Comparison of ENCODE assay signal across 8 mouse cellular contexts in the genomic region with DNA sequence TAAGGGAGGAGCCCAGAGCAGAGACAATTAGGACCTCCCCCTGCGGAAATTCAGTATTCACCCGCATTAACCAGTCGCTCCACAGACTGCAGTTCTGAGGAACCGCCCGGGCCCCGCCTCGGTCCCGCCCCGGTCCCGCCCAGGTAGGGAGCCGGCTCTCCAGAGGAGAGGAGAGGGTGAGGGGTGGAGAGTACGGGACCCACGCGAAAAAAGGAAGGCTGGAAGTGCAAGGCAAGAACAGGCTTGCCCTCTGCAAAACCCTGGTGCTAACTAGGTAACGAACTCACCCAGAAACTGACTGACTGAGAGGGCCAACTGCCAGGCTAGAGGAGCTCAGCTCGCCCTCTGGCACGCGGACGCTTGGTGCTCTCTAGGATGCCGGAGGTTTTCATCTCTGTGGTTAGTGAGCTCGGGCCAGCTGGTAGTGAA. TPM values are rescaled to one million over a fixed set of nuclear protein-coding genes. Genes with fewer than 3 reads are reported as not detected.
DNase-seq lines count a peak whose midpoint lies in the region; ATAC-seq and TF ChIP-seq lines count a peak whose summit lies in the region.

No protein-coding gene starts in this region.

- no peak for TF ChIP-seq RAD21 in MEL (IDR thresholded peaks at IDR 0.05; ENCODE audit: low read depth, low read length)

- H3K36me3 ChIP-seq in MEL (ENCODE audit: control insufficient read depth in 1 of 2, insufficient read depth in 2 of 2, low read length in 2 of 2), result peaks cover 0 to 5% of the 10 kb centered on the region in 2 experiments; a peak in 2 of 4 replicates
- H3K36me3 ChIP-seq in forebrain, postnatal 0 days (ENCODE audit: insufficient read depth), result no peaks in the 10 kb centered on the region
- no peaks in the 10 kb centered on the region for H3K36me3 ChIP-seq in lung, embryonic 16.5 days (ENCODE audit: control insufficient read depth, insufficient read depth, low read length)

- H3K4me2 ChIP-seq in forebrain, postnatal 0 days (ENCODE audit: low read depth), result peak overlapping the region; percentile 53
- H3K4me2 ChIP-seq in lung, embryonic 16.5 days (ENCODE audit: low read depth, low read length), result peak overlapping the region; percentile 63

- WGBS in cerebellum, adult 2 months, result under 1% methylated on average over 21 of the region's 21 CpGs
- under 1% methylated on average over 21 of the region's 21 CpGs for WGBS in forebrain, postnatal 0 days
- under 1% methylated on average over 21 of the region's 21 CpGs for WGBS in lung, embryonic 16.5 days

- H3K4me3 ChIP-seq in MEL (ENCODE audit: control insufficient read depth in 1 of 2, insufficient read depth in 1 of 2, low read depth in 2 of 2, low read length in 2 of 2), result peak overlapping the region; percentile 82 to 88
- H3K4me3 ChIP-seq in cerebellum, adult 2 months (replicated peaks; ENCODE audit: insufficient read depth, low read depth, low read length), result peak overlapping the region; percentile 95
- peak overlapping the region; percentile 60 for H3K4me3 ChIP-seq in forebrain, postnatal 0 days (ENCODE audit: low read depth, low read length)
- H3K4me3 ChIP-seq in lung, embryonic 16.5 days (ENCODE audit: low read length), result peak overlapping the region; percentile 61

- peak; percentile 95 for DNase-seq in MEL (ENCODE audit: low read depth, low spot score)
- peak; percentile 86 to 87 for DNase-seq in cerebellum, adult 2 months
- DNase-seq in forebrain, postnatal 0 days, result peak; percentile 92
- peak; percentile 44 for DNase-seq in layer of hippocampus, adult 9-10 months (ENCODE audit: low spot score)
- DNase-seq in ovary, postnatal 10 days (ENCODE audit: low spot score), result peak; percentile 68
- peak; percentile 52 to 63 for DNase-seq in thymus, postnatal 10 days (ENCODE audit: low spot score in 2 of 2)

- TF ChIP-seq EP300 in MEL (IDR thresholded peaks at IDR 0.05; ENCODE audit: low read depth in 1 of 2, low read length in 2 of 2), result no peak

- H3K9me3 ChIP-seq in MEL (replicated peaks; ENCODE audit: insufficient read depth, low read length), result no peaks in the 10 kb centered on the region
- no peaks in the 10 kb centered on the region for H3K9me3 ChIP-seq in forebrain, postnatal 0 days (ENCODE audit: low read length)
- no peaks in the 10 kb centered on the region for H3K9me3 ChIP-seq in lung, embryonic 16.5 days (ENCODE audit: control insufficient read depth, low read length)

- no peaks in the 10 kb centered on the region for H3K27me3 ChIP-seq in MEL (ENCODE audit: control insufficient read depth in 1 of 2, insufficient read depth in 2 of 2, low read length in 2 of 2)
- no peaks in the 10 kb centered on the region for H3K27me3 ChIP-seq in cerebellum, adult 2 months (ENCODE audit: control insufficient read depth, insufficient read depth, low read length)
- no peaks in the 10 kb centered on the region for H3K27me3 ChIP-seq in forebrain, postnatal 0 days (ENCODE audit: insufficient read depth, low read length)
- no peaks in the 10 kb centered on the region for H3K27me3 ChIP-seq in lung, embryonic 16.5 days (ENCODE audit: control insufficient read depth, insufficient read depth, low read depth, low read length)

- peak; percentile 69 to 89 for TF ChIP-seq POLR2A in MEL (IDR thresholded peaks at IDR 0.05; ENCODE audit: control insufficient read depth in 1 of 2, insufficient read depth in 1 of 2, low read depth in 1 of 2, low read length in 2 of 2, poor library complexity in 1 of 2)
- peak; percentile 78; the same call in 1 of the 2 replicates for TF ChIP-seq POLR2A in cerebellum, adult 2 months (IDR thresholded peaks at IDR 0.05; ENCODE audit: borderline replicate concordance, insufficient read depth, low read length)

- peaks cover 0 to 3% of the 10 kb centered on the region in 2 experiments; a peak in 2 of 4 replicates for H3K4me1 ChIP-seq in MEL (ENCODE audit: control insufficient read depth in 1 of 2, insufficient read depth in 2 of 2, low read length in 2 of 2)
- H3K4me1 ChIP-seq in cerebellum, adult 2 months (ENCODE audit: control insufficient read depth, insufficient read depth, low read length), result no peaks in the 10 kb centered on the region
- no peaks in the 10 kb centered on the region for H3K4me1 ChIP-seq in forebrain, postnatal 0 days (ENCODE audit: insufficient read depth)
- no peaks in the 10 kb centered on the region; the same call in 1 of the 2 replicates for H3K4me1 ChIP-seq in lung, embryonic 16.5 days (replicated peaks; ENCODE audit: control insufficient read depth, insufficient read depth, low read length)

- ATAC-seq in forebrain, postnatal 0 days, result peak; percentile 99
- peak; percentile 99 to 100 for ATAC-seq in hematopoietic stem cell, adult 5-6 weeks (replicated peaks in 1 of 2; ENCODE audit: insufficient read depth in 1 of 2, low FRiP score in 2 of 2, low TSS enrichment in 1 of 2, low read depth in 1 of 2, poor library complexity in 2 of 2, severe bottlenecking in 2 of 2)
- ATAC-seq in lung, embryonic 16.5 days (ENCODE audit: low read depth), result peak; percentile 100

- peak overlapping the region; percentile 77 for H3K9ac ChIP-seq in MEL (ENCODE audit: control insufficient read depth, low read depth, low read length, poor library complexity, severe bottlenecking)
- peak overlapping the region; percentile 62 for H3K9ac ChIP-seq in forebrain, postnatal 0 days
- peak overlapping the region; percentile 71 for H3K9ac ChIP-seq in lung, embryonic 16.5 days (ENCODE audit: low read length)

- TF ChIP-seq CTCF in MEL (IDR thresholded peaks at IDR 0.05 in 2 of 3, conservative IDR thresholded peaks at IDR 0.05 in 1 of 3; ENCODE audit: control insufficient read depth in 1 of 3, insufficient read depth in 1 of 3, low read depth in 2 of 3, low read length in 3 of 3, poor library complexity in 1 of 3, severe bottlenecking in 1 of 3), result no peak
- TF ChIP-seq CTCF in cerebellum, adult 2 months (IDR thresholded peaks at IDR 0.05; ENCODE audit: borderline replicate concordance, insufficient read depth, low read depth, low read length), result no peak
- TF ChIP-seq CTCF in forebrain, postnatal 0 days (IDR thresholded peaks at IDR 0.05; ENCODE audit: low read depth), result no peak

- no peaks in the 10 kb centered on the region; the same call in 1 of the 2 replicates for H3K79me2 ChIP-seq in MEL (ENCODE audit: control insufficient read depth, insufficient read depth, low read length, poor library complexity)

- H3K27ac ChIP-seq in MEL (ENCODE audit: control insufficient read depth, low read depth, low read length), result peak overlapping the region; percentile 64
- H3K27ac ChIP-seq in cerebellum, adult 2 months (ENCODE audit: insufficient read depth, low read length), result peak overlapping the region; percentile 81
- H3K27ac ChIP-seq in forebrain, postnatal 0 days (ENCODE audit: low read depth, low read length), result peak overlapping the region; percentile 78
- H3K27ac ChIP-seq in lung, embryonic 16.5 days (ENCODE audit: low read length), result peak overlapping the region; percentile 77

RNA-seq across cellular contexts. Expression of gene Gm11273, which starts 5.0 kb away (rescaled TPM):
- total RNA-seq in MEL (2012; rRNA removed), result 16.4 and 32.5 TPM in 2 replicates
- 100 to 1,000 TPM in 1 of 2 experiments, not detected in 1; 306 TPM for polyA plus RNA-seq in MEL (2012; ENCODE audit: insufficient read depth in 1 of 2, insufficient read length in 2 of 2, low read depth in 1 of 2, low replicate concordance in 2 of 2, missing spikeins in 1 of 2)
- polyA plus RNA-seq in cerebellum, adult 2 months (2012; rRNA removed), result 28.3 and 29.8 TPM in 2 replicates
- 5.9 and 7.1 TPM in 2 replicates for total RNA-seq in forebrain, postnatal 0 days (2014; rRNA removed)
- 5.8 and 11.0 TPM in 2 replicates for polyA plus RNA-seq in forebrain, postnatal 0 days (2015; fragmentation: Nextera tagmentation; extraction: Ambion mirVana)
- 2.6 and 6.6 TPM in 2 replicates for total RNA-seq in hematopoietic stem cell, adult 5-6 weeks (2017)
- polyA plus RNA-seq in lung, embryonic 16.5 days (2015; fragmentation: Nextera tagmentation; extraction: Ambion mirVana), result 5.8 and 9.4 TPM in 2 replicates

RNA-seq across cellular contexts. Expression of gene AK157302, which starts 11.2 kb away (rescaled TPM):
- 0.50 TPM in 1 of 2 replicates, not detected in the other for total RNA-seq in MEL (2012; rRNA removed)
- under 1 TPM in 1 of 2 experiments, not detected in 1; 0.10 TPM for polyA plus RNA-seq in MEL (2012; ENCODE audit: insufficient read depth in 1 of 2, insufficient read length in 2 of 2, low read depth in 1 of 2, low replicate concordance in 2 of 2, missing spikeins in 1 of 2)
- polyA plus RNA-seq in cerebellum, adult 2 months (2012; rRNA removed), result 1.5 and 1.8 TPM in 2 replicates
- 0.14 and 0.31 TPM in 2 replicates for total RNA-seq in forebrain, postnatal 0 days (2014; rRNA removed)
- 0.42 and 0.54 TPM in 2 replicates for polyA plus RNA-seq in forebrain, postnatal 0 days (2015; fragmentation: Nextera tagmentation; extraction: Ambion mirVana)
- total RNA-seq in hematopoietic stem cell, adult 5-6 weeks (2017), result 0.19 and 0.25 TPM in 2 replicates
- polyA plus RNA-seq in lung, embryonic 16.5 days (2015; fragmentation: Nextera tagmentation; extraction: Ambion mirVana), result 0.80 and 1.4 TPM in 2 replicates

RNA-seq across cellular contexts. Expression of gene Zkscan8, which starts 24.7 kb away (rescaled TPM):
- 3.2 and 3.9 TPM in 2 replicates for total RNA-seq in MEL (2012; rRNA removed)
- 1 to 10 TPM in 1 of 2 experiments, not detected in 1; 3.4 TPM for polyA plus RNA-seq in MEL (2012; ENCODE audit: insufficient read depth in 1 of 2, insufficient read length in 2 of 2, low read depth in 1 of 2, low replicate concordance in 2 of 2, missing spikeins in 1 of 2)
- polyA plus RNA-seq in cerebellum, adult 2 months (2012; rRNA removed), result 7.5 and 9.8 TPM in 2 replicates
- 7.8 and 9.5 TPM in 2 replicates for total RNA-seq in forebrain, postnatal 0 days (2014; rRNA removed)
- polyA plus RNA-seq in forebrain, postnatal 0 days (2015; fragmentation: Nextera tagmentation; extraction: Ambion mirVana), result 1.3 and 2.2 TPM in 2 replicates
- 18.2 and 21.3 TPM in 2 replicates for total RNA-seq in hematopoietic stem cell, adult 5-6 weeks (2017)
- 5.8 and 6.3 TPM in 2 replicates for polyA plus RNA-seq in lung, embryonic 16.5 days (2015; fragmentation: Nextera tagmentation; extraction: Ambion mirVana)

RNA-seq across cellular contexts. Expression of gene Gm10065, which starts 27.0 kb away (rescaled TPM):
- total RNA-seq in MEL (2012; rRNA removed), result not detected in 2 replicates
- polyA plus RNA-seq in MEL (2012; ENCODE audit: insufficient read depth in 1 of 2, insufficient read length in 2 of 2, low read depth in 1 of 2, low replicate concordance in 2 of 2, missing spikeins in 1 of 2), result not detected
- polyA plus RNA-seq in cerebellum, adult 2 months (2012; rRNA removed), result not detected in 2 replicates
- total RNA-seq in forebrain, postnatal 0 days (2014; rRNA removed), result 1.5 TPM in 1 of 2 replicates, not detected in the other
- not detected in 2 replicates for polyA plus RNA-seq in forebrain, postnatal 0 days (2015; fragmentation: Nextera tagmentation; extraction: Ambion mirVana)
- total RNA-seq in hematopoietic stem cell, adult 5-6 weeks (2017), result not detected in 2 replicates
- not detected in 2 replicates for polyA plus RNA-seq in lung, embryonic 16.5 days (2015; fragmentation: Nextera tagmentation; extraction: Ambion mirVana)

RNA-seq across cellular contexts. Expression of gene Zkscan4, which starts 27.5 kb away (rescaled TPM):
- not detected in 2 replicates for total RNA-seq in MEL (2012; rRNA removed)
- not detected for polyA plus RNA-seq in MEL (2012; ENCODE audit: insufficient read depth in 1 of 2, insufficient read length in 2 of 2, low read depth in 1 of 2, low replicate concordance in 2 of 2, missing spikeins in 1 of 2)
- 3.6 and 4.2 TPM in 2 replicates for polyA plus RNA-seq in cerebellum, adult 2 months (2012; rRNA removed)
- 8.9 and 9.3 TPM in 2 replicates for total RNA-seq in forebrain, postnatal 0 days (2014; rRNA removed)
- 4.2 and 6.1 TPM in 2 replicates for polyA plus RNA-seq in forebrain, postnatal 0 days (2015; fragmentation: Nextera tagmentation; extraction: Ambion mirVana)
- total RNA-seq in hematopoietic stem cell, adult 5-6 weeks (2017), result 1.4 and 1.6 TPM in 2 replicates
- polyA plus RNA-seq in lung, embryonic 16.5 days (2015; fragmentation: Nextera tagmentation; extraction: Ambion mirVana), result 2.8 and 3.9 TPM in 2 replicates

Comparison
In these comparisons a context has a peak if more than half of its experiments do, and no peak if none do; other contexts are left out.
1. Peak in every context shown above with its lines: DNase-seq, ATAC-seq, H3K4me3 ChIP-seq and H3K27ac ChIP-seq.
2. DNase-seq: peak in every context shown above with its lines; median percentile 95 in MEL; 92 in forebrain, postnatal 0 days; 86 in cerebellum, adult 2 months; 68 in ovary, postnatal 10 days; 58 in thymus, postnatal 10 days; 44 in layer of hippocampus, adult 9-10 months.